Mouse (Mus musculus) thymus, postnatal 4 days (tissue): ENCODE data around the gene Ccnc.
A peak's percentile ranks its signal among the peaks of the same experiment; 100 is the strongest.
"Not testable (repeated sequence)": the region's sequence is repeated elsewhere in the genome, so short reads cannot be mapped to it uniquely, and the experiment has no call there.

Source experiments
- DNase-seq: peaks from one replicate; pipeline ENCODE4 v3.0.0; 2021

Gene Ccnc

GRCm38 (mm10) chr4:21726912-21727614 lies 438 bp upstream of the Ccnc start:
- DNase-seq = peak; percentile 24

DNA sequence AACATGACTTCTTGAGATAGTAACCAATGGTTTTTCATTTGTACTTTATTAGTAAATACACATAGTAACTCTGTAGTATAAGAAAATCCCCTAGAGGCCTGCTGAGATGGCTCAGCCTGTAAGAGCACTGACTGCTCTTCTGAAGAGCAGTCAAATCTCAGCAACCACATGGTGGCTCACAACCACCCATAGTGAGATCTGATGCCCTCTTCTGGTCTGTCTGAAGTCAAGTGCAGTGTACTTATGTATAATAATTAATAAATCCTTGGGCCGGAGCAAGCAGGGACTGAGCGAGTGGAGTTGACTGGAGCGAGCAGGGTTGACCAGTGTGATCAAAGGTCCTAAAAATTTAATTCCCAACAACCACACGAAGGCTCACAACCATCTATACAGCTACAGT lies 11.7 kb downstream of the Ccnc start:
- no peak for DNase-seq

DNA sequence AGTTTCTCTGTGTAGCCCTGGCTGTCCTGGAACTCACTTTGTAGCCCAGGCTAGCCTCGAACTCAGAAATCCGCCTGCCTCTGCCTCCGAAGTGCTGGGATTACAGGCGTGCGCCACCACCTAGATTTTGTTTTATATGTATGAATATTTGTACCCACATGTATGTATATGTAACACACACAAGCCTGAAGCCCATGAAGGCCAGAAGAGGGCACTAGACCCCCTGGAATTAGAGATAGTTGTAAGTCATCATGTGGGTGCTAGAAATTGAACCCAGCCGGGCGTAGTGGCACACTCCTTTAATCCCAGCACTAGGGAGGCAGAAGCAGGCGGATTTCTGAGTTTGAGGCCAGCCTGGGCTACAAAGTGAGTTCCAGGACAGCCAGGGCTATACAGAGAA lies 16.6 kb downstream of the Ccnc start:
- DNase-seq = not testable (repeated sequence)

GRCm38 (mm10) chr4:21745723-21746122 lies 18.2 kb downstream of the Ccnc start:
- no peak for DNase-seq

DNA sequence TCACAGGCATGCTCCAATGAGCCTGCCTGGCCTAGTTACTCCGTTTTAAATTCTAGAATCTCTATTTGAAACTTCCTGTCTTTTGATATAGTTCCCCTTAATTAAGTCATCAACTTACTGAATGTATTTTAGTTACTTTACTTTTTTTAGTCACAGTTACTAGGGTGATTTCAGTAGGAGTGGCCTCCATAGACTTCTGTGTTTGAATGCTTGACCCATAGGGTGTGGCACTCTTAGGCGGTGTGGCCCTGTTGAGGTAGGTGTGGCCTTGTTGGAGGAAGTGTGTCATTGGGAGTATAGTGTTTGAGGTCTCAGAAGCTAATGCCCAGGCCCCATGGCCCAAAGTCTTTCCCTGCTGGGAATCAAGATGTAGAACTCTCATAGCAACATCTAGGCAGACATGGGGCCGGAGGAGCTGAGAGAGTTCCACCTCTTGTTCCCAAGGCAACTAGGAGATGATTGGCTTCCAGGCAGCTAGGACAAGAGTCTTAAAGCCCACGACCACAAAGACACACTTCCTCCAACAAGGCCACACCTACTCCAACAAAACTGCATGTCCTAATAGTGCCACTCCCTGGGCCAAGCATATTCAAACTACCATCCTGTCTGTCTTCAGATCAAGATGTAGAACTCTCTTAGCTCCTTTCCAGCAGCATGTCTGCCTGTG lies 27.8 kb downstream of the Ccnc start:
- DNase-seq = no peak

DNA sequence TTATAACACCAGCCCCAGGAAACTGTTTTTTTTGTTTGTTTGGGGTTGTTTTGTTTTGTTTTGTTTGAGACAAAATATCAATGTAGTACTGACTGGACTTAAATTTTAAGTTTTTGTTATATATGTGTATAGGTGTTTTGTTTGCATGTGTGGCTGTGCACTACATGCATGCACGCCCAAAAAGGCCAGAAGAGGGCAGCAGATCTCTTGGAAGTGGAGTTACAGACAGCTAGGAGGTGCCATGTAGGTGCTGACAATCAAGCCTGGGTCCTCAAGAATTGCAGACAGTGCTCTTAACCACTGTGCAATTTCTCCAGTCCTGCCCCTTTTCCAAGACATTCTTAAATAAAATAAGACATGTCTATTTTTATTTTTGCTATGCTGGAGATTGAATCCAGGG lies 31.4 kb downstream of the Ccnc start:
- peak; percentile 49 for DNase-seq

DNA sequence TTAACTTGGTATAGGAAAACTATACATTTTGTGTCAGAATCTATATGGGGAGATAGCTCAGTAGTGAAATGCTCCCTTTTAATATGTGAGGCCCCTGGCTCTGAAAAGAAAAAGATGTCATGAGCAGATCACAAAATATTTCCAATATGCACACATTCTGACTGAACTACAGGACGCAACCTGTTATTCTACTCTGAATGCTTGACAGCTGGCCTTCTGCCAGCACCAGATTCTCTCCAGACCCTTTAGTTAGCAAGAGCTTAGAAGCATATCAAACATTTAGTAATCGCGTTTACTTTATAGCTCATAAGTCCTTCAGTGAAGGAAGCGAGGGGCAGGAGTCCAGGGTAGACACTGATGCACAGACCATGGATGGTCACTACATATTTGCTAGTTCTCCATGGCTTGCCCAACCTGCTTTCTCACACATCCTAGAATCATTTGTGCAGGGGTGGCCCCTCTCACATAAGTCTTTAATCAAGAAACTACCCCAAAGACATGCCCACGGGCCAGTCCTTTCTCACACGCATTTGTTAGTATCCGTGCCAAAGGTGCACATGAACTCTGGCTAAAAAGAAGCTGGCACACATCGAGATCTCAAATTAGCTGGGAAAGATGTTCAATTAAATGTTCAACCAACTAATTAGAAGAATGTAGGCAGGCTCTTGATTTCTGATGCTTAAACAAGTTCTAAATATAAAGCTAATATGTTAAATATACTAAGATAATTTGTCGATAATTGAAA lies 34.1 kb downstream of the Ccnc start:
- no peak for DNase-seq

DNA sequence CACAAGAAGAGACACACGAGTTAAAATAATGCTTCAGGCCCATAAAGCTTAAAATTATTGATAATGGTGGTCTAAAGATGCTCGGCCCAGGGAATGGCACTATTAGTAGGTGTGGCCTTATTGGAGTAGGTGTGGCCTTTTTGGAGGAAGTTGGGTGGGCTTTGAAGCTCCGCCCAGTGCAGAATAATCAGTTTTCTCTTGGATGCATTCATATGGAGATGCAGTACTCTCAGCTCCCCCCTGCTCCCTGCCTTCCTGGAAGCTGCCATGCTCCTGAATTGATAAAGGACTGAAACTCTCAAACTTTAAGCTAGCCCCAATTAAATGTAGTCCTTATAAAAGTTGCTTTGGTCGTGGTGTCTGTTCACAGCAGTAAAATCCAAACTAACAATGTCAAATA lies 36.3 kb downstream of the Ccnc start:
- no peak for DNase-seq

DNA sequence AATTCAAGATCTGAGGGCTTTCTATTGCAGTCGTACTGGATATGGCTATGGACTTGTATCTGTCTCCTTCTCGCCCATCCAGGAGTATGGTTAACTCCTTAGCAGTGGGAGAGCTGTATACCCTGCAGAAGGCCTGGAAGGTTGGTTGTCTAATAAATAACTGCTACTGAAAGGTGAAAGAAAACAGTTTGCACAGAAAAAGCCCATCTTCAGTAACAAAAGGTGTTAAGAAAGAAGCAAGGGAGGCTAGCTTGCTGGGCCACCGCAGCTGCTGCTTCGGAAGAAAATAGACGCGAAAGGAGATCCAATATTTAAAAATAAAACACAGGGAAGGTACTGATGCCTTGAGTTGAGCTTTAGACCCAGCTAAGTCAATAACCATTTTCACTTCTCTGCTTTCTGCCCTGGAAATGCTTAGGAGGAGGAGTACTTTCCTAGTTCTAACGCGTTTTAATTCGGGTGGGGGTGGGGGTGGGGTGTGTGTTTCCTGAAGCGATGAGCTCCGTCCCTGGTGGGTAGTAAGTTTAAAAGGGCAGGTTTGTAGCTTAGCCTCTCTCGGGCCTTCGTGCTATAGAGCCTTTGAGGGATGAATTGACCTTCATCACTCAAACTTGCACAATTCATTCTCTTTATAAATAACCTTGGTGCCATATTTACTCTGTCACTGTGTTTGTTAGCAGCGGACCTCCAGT lies 38.8 kb downstream of the Ccnc start:
- no peak for DNase-seq

DNA sequence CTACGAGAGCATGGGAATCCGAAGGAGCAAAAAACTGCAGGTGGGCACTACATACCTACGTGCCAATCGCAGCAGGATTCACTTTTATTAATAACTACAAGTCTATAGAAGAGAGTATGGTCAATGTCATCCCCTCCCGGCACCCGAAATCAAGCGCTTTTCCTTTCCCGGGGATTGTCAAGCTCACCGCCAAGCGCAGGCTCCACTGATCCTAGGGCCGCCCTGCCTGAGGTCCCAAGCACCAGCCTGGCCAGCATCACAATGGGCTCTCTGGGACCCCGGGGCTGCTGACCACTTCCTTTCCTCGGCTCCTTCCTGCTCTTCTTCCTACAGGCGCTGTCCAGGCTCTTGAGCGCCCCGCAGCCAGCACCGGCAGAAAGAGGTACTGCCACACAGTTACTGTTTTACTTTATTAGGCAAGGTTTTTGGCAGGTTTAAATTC lies 39.4 kb downstream of the Ccnc start, which contains the start of the genes Usp45 and Tstd3:
Gene Usp45 (plus strand): TSS at position 294 of the 442 bp plus-strand sequence.
Gene Tstd3 (minus strand): TSS at position 350 of the 442 bp plus-strand sequence.
- peak; percentile 86 for DNase-seq

GRCm38 (mm10) chr4:21771064-21771463 lies 43.6 kb downstream of the Ccnc start:
- no peak for DNase-seq

GRCm38 (mm10) chr4:21772306-21772705 lies 44.8 kb downstream of the Ccnc start:
- no peak for DNase-seq

GRCm38 (mm10) chr4:21776091-21776945 lies 48.8 kb downstream of the Ccnc start:
- DNase-seq = peak; percentile 96

DNA sequence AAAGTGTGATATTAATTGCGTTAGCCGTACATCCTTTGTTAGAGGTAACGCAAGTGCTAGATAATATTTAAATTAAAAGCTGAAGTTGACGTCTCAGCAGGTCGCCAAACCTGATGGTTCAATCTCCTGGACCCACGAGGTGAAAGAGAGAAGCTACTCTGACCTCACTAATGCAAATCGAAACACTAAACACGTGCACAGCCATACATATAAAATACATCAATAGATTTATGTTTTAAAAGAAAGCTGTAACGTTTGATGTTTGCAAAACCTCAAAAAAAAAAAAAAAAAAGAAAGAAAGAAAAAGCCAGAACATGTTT lies 49.4 kb downstream of the Ccnc start:
- DNase-seq = no peak

DNA sequence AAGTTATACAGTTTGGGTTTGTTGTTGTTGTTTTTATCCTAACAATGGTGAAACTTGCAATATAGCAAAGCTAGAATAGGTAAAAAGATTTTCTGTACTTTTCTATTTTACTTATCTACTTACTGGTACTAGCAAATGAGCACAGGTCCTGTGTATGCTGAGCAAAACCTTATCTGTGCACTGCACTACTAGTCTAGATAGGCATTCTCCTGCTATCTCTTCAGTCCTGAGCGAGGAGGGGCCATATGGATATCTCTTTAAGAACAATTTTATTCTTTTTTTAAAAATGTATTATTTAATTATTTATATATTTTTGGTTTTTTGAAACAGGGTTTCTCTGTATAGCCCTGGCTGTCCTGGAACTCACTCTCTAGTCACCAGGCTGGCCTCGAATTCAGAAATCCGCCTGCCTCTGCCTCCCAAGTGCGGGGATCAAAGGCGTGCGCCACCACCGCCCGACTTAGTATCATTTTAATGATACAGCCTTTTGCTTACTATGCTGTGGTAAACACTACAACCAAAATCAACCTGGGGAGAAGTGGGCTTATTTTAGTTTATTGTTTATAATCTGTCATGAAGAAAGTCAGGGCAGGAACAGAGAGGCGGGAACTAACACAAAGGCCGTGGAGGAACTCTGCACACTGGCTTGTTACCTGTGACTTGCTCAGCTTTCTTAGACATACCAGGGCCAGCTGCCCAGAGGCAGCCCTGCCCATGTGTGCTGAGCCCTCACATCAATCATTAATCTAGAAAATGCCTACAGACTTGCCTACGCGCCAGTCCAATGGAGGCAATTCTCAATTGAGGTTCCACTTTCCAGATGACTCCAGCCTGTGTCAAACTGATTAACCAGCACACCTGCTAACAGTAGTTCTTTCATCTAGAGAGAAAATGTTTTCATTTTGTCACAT lies 53.6 kb downstream of the Ccnc start:
- DNase-seq = no peak

DNA sequence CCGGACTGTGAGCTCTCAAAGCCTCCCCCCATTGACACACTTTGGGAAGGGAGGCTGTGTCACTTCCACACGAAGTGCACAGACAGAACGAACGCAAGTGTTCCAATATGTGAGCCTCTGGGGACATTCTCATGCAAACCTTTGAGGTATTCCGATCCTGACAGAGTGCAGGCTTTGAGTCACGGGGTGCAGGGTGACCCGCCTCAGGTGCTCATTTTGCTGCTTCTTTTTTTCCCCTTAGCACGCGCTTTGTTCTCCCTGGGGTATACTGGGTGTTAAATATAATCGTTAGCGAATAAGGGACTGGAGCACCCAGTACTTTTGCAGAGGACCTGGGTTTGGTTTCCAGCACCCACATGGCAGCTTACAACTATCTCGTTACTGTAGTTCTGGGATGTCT lies 58.8 kb downstream of the Ccnc start:
- DNase-seq = no peak

DNA sequence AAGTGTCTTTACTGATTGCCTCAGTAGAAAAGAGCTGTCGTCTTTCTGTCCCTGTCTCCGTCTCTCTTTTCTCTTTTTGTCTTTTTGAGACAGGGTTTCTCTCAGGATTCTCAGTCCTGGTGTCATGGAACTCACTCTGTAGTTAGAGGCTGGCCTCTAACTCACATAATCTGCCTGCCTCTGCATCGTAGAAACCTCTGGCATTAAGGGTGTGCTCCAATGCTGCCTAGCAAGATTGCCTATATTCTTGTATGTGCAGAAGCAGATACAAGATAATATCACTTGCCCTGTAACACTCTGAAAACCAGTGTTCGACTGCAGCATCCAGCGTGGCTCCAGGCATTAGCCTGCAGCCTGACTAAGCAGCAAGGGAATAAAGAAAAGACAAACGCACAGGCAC lies 61.4 kb downstream of the Ccnc start:
- DNase-seq = no peak

DNA sequence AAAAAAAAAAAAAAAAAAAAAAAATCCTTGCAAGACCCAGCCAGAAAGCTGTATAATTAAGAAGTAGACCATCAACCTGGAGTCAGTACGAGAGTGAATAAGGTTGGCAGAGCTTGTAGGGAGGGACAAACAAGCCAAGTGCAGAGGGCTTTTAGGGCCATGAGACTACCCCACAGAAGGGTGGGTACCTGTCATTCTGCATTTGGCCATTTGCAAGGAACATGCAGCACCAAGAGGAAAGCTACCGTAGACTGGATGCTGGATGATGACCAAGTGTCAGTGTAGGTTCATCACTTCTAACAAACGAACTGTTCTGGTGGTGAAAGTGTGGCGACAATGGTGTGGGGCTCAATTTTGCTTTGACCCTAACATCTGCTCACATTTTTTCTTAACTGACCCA lies 62.3 kb downstream of the Ccnc start:
- no peak for DNase-seq

GRCm38 (mm10) chr4:21793631-21794030 lies 66.1 kb downstream of the Ccnc start:
- no peak for DNase-seq

DNA sequence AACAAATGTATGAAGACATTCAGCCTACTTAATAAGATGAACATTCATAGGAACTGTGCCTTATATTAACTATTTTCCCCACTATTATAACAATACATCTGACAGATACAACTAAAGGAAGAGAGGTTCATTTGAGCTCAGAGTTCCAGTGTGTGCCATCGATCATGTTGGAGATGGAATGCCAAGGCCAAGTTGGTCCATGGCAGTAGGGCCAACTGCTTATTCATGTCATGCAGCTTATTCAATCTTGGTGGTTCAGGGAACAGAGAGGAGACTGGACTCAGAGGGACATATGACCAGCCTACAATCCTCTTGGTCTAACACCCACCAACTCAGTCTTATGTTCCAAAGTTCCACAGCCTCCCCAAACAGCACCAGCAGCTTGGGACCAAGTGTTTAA lies 73.5 kb downstream of the Ccnc start:
- DNase-seq = no peak

DNA sequence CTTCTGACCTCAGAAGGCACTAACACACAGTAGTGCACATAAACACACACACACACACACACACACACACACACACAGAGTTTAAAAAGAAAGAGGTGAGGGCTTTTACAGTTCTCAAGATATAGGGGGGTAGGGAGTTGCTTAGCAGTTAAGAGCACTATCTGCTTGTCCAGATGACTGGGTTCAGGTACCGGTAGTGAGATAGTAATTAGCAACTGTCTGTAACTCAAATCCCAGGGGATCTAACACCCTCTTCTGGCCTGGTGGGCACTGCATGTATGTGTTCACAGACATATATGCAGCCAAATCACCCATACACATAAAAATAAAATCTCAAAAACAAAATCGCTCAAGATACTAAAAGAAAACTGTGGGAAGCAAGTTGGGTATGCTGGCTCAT lies 74.1 kb downstream of the Ccnc start:
- no peak for DNase-seq
